Mouse (Mus musculus) myocyte (in vitro differentiated cells): ENCODE measurements at regions not wholly inside any gene's neighbourhood (a gene's known extent, or its start where the extent isn't known, plus 50 kb on each side); places are given as distances from the start of the nearest gene placed in this dataset.
"Not testable (repeated sequence)": the region's sequence is repeated elsewhere in the genome, so short reads cannot be mapped to it uniquely, and the experiment has no call there.

Experiments
- POLR2A ChIP-seq: IDR thresholded peaks from one replicate; pipeline ENCODE4 v1.6.1; 2011; ENCODE audit warnings: low read depth, mild to moderate bottlenecking, control low read depth, moderate library complexity; ENCODE audit not compliant: insufficient read length
- POLR2AphosphoS2 ChIP-seq: IDR thresholded peaks from one replicate; pipeline ENCODE4 v1.6.1; 2011; ENCODE audit warnings: low read depth, control low read depth; ENCODE audit not compliant: insufficient read length
- REST ChIP-seq: IDR thresholded peaks from one replicate; pipeline ENCODE4 v1.6.1; 2011; ENCODE audit warnings: mild to moderate bottlenecking, control low read depth, moderate library complexity; ENCODE audit not compliant: insufficient read depth, insufficient read length
- TCF12 ChIP-seq: IDR thresholded peaks from one replicate; pipeline ENCODE4 v1.6.1; 2011; ENCODE audit warnings: mild to moderate bottlenecking, control low read depth; ENCODE audit not compliant: poor library complexity, insufficient read depth, severe bottlenecking

GRCm38 (mm10) chr10:69035536-69035935 lies 115.7 kb upstream of the Rhobtb1 start:
- TF ChIP-seq REST, TCF12, POLR2A, POLR2AphosphoS2: not testable (repeated sequence)
